Mouse (Mus musculus) adrenal gland, adult 8-10 months (tissue): ENCODE results near the gene Pitpna. TPM values are rescaled to one million over a fixed set of nuclear protein-coding genes. Genes with fewer than 3 reads are reported as not detected.

Experiments used
- DNase-seq: peaks from one replicate; pipeline ENCODE4 v3.0.0; 2022
- total RNA-seq, 4 experiments: library from RNA; stranded (reverse); gene quantifications; 2 replicates each; pipeline ENCODE4 v1.2.4; 2022

Pitpna gene
- total RNA-seq, 4 experiments from 2014 or later, result 172 to 186 (median 176) TPM

DNA sequence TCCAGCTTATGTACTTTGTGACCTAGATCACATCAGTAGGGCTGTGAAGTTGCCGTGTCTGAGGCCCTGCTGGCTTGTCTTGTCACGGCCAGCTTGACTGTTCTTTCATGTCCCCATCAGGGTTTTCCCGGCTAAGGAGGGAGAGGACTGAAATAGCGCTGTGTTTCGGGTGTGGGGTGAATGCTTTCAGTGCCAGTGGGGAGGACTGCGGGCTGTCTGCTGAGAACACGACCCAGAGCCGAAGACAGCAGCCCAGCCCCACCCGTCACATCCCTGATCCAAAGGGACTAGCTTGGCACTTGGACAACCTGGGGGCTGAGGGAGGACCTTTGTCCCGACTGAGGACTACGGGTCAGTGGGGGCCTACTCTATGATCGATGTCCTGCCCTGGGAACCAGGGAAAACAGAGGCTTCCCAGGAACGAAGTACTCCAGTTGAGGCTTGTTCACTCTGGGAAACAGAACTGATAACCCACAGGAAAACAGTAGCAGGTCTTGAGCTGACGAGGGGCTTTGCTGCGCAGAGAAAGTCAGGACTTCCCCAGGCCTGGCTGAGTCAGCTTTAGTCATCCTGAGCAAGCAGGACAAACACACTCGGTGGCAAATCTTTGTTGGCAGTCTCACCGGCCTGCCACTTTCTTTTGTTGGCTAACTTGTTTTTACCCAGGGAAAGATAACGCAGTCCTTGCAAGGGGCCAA is 23.9 kb upstream of the Pitpna start:
- DNase-seq, result peak; percentile 73

DNA sequence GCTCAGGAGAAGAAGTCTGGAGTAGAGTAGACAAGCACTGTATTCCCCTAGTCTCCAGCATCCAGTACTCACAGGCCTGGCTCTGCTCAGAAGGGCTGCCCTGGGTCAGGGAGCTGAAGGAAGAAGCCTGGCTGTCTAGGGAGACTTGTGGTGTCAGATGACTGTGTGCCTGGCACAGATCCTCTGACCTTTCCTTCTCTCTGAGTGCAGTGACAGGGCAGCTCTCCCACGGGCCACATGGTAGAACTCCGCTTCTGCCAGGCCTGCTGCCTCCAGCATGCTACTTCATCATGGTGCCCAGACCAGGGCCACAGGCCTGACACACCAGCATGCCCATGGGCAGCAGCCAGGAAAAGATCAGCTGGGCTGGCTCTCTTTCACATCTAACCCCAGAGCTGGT is 22.0 kb upstream of the Pitpna start:
- DNase-seq, result peak; percentile 88

DNA sequence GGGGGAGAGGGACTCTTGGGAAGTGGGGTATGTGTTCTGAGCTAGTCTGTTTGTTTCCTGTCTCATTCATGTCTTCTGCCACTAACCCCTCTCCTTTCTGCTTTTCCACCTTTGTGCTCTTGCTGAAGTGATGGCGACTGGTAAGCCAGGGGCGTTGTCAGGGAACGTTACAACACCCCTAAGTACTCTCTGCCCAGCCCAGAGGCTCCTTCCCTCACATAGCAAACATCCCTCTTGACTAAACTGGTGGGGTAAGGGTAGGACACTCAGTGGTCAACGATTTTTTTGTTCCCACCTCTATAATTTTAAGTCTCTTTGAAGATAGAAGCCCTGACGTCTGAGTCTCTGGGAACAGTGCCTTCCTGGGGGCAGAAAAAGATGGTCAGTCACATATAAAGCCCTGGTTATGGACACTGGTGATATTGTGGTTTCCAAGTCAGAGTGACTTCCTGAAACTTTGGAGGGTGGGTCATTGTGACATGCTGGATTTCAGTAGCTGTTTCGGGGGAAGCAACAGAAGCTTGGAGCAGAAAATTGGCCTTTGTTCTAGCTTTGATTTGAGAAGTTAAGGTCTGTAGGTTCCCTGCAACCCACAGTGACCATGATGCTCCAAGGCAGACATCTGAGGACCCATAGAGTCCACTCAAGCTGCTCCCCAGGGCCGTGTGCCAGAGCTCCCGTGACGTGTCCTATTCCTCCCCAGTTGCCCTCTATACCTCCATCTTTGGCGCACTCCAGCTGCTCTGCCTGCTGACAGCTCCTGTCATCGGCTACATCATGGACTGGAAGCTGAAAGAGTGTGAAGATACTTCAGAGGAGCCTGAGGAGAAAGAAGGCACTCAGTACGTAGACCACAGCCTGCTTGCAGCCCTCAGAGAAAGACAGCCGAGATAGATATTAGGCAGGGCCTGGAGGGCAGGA is 21.4 kb upstream of the Pitpna start:
- no peak for DNase-seq

DNA sequence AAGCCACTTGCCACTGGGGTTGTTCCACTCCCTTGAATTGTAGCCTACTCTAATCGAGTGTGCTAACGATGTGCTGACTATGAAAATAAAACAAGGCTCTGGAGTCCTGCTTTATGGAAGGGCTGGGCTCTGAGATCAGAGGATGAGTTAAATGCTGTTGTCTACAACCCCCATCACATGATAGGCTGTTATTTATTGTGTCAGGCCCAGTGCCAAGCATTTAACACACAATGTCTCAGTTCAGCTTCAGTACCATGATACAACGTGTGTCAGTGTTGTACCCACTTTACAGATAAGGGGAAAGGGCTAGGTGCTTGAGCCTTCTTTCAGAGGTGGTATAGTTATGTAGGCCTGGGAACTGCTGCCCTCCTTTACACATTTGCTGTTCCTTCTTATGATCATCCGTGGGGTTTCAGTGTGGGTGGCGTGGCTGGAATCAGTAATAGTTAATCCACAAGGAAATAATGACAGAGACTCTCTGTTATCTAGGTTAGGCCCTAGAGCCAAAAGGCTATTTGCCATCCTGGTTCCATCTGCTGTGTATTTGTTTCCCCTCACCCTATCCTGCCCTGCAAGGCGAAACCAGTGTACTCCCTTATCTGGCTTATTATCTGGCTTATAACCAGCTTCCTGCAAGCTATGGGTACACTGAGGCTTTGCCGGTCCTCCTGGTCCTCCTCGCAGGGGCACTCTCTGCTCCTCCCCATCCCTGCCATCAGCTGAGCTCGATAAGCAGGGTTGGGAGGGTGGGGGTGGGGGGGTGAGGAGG is 20.4 kb upstream of the Pitpna start:
- no peak for DNase-seq

DNA sequence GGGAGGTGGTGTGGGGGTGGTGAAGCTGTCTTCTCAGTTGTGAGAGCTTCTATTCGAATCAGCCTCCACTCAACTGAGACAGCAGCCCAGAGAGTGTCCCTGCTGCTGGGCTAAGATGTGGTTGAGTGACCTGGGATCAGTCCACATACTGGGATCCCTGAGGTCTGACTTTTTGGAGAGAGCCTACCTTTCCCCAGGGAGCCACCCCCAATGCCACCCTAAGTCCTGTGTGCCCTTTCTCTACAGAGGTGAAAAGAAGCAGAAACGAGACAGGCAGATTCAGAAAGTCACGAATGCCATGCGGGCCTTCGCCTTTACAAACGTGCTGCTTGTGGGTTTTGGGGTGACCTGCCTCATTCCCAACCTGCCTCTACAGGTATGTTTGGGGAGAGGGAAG is 19.8 kb upstream of the Pitpna start:
- no peak for DNase-seq

DNA sequence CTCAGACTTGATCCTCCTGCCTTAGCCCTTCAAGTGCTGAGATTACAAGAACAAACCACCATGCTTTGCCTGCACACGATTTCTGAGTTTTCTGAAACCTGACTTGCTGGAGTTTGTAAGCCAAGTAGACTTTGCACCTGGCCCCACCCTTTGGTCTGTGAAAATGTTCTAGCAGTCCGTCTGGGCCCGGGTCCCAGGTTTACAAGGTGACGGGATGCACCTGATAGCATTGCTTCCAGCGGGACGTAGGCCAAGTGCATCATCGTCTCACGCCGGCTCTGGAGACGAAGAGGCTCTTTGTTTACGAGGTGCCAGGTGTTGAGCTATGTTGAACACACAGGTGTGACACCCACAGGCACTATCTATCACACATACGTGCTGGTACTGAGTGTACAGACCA is 18.9 kb upstream of the Pitpna start:
- DNase-seq, result no peak

DNA sequence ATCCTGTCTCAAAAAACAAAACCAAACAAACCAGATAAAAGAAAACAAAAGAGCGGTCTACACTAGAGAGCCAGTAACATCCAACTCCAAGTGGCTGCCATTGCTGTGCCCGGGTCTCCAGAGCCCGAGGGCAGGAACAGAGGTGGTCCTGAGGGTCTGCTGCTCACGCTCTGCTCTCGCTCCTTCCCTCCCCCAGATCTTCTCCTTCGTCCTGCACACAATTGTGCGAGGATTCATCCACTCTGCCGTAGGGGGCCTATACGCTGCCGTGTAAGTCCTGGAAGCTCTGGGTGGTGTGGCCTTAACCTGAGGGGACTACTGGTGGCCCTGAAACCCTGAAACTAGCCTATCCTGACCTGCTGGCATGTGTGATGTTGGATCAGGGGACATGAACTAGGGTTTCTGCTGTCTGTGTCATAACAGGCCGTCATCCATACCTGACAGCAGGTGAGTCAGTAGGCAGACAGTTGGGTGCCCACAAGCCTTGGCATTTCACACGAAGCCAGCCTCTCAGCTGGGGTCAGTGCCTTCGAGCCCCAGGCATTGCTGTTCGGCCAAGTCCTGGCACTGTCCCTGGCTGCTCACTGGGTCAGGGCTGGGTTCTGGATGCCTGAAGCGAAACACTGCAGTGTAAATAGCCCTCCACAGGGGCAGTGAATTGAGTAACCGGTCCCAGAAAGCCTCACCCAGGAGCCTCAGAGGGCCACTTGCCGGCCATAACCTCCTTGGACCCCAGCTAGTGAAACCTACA is 17.3 kb upstream of the Pitpna start:
- no peak for DNase-seq

DNA sequence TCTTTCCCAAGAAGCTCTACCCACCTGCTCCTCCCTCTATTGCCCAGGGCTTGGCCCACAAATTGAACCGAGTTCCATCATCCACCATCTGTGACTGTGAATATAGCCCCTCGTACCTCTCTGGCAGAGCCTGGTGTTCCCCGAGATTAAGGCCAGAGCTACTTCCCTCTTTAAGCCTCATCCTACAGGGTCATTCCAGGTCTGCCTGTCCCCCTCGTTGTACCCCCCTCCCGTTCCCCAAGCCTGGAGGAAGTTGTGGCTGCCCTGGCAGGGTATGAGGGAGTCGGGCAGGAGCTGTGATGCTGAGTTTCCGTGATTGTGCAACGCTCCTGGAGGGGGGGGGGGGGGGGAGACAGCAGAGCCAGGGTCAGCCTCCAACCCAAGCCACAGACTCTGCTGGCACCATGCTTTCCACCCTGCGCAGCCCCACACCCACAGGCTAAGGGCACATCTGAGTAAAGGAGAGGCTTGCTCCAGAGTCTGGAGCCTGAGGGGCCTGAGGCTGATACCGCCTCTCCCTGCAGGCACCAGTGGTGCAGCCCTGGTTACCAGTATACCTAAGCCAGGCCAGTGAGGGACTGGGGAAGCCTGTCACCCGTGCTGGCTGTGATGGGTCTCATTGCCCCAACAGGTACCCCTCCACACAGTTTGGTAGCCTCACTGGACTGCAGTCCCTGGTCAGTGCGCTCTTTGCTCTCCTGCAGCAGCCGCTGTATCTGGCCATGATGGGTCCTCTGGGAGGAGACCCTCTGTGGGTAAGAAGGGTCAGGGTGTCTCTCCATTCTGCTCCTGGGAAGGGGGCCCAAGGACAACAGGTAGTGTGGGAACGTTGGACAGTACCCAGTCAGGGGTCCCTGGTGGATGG is 16.5 kb upstream of the Pitpna start:
- no peak for DNase-seq

DNA sequence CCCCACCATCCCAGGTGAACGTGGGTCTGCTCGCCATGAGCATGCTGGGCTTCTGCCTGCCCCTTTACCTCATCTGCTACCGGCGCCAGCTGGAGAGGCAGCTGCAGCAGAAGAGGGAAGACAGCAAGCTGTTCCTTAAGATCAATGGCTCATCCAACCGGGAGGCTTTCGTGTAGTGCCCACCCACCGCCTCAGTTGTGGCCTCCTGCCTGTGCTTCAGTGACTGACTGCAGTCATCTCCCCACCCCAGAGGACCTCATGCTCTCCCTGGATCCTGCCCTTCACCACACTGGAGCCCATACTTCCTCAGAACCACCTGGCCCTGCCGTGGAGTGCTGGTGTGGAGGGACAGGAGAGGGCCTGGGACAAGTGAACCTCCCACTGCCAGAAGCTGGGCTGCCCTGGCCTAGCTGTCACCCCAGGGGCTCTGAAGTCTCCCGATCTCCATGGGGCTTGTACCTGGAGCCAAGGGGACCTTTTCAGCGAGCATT is 15.6 kb upstream of the Pitpna start:
- DNase-seq, result no peak

DNA sequence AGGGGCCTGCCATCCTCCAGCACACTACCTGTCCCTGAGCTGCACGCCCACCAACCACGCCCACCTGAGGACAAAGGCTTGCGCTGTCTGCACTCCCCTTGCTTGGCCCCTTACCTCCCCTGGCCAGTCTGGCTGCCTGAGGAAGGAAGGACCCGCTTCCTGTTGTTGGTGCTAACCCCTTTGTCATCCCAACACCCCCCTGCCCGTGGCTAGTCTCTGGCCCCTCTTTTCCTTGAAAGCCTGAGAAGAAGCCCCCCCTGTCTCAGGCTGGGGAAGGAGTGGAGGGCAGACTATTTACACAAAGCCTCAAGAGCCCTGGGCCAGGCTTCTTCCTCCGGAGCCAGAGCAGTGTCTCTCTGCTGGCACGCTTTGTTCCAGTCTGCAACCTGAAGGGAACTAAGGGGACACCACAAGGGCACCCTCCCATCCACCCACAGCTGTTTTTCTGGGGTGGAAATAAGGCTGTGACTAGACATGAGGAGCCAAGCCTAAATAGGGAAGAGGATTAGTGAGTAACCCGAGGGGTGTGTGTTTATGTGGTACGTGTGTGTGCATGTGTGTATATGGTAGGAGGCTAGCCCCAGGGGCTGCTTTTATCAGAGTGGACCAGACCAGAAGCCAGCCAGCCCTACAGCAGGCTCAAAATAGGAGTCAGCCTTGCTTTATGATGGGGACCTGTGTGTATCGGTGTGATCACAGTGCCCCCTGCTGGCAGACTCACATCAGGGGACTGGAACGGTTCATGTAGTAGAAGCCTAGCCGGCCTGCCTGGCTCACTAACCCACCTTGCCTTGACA is 14.8 kb upstream of the Pitpna start:
- peak; percentile 89 for DNase-seq

DNA sequence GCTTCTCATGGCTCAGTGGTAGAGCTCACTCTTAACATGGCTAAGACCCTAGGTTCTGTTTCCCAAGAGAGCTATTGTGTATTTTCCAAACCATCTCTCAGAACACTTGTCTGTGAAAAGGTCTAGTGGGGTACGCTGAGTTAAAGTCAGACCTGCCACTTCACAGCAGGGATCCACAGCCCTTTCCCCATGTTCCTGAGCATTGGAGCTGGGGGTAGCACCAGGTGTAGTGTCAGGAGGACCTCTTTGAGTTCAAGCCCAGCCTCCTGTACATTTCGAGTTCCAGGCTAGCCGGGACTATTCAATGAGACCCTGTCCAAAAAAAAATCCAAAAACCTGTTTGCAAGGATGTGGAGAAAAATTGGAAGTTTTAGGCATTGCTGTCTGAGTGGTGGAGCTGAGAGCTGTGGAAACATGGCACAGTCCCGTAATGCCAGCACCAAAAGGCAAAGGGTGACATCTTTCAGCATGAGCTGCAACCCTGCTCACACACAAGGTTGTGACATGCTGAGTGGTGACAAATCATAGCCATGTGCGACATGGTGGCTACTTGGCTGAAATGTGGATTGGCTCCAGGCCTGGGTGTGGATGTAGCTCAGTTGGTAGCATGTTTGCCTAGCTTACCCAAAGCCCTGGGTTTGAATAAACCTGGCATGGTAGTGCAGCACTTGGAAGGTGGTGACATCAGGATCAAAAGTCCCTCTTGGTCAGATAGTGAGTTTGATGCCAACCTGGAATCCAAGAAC is 13.3 kb upstream of the Pitpna start:
- no peak for DNase-seq

DNA sequence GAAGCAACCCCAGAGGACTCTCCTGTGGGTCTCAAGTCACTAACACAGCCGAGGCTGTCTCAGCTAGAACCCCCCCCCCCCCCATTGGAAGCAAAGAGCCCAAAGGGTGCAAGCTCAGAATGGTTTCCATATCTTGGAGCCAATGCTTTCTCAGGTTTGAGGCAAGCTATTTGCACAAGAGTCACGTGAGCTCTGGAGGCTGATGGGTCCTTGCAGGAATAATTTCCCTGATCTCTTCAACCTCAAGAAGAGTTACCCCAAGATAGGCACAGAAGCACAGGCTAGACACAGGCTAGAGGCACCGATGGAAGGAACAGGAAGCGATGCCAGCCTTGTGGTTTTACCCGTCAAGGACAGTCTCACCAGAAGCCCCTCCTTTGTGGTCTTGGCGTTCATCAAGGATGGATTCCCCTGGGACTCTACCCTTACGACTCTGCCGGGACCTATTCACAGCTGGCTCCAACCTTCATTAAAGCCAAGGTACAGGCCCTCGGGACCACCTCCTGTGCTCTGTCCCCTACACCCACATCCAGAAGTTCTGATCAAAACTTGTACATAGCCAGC is 12.3 kb upstream of the Pitpna start:
- no peak for DNase-seq

DNA sequence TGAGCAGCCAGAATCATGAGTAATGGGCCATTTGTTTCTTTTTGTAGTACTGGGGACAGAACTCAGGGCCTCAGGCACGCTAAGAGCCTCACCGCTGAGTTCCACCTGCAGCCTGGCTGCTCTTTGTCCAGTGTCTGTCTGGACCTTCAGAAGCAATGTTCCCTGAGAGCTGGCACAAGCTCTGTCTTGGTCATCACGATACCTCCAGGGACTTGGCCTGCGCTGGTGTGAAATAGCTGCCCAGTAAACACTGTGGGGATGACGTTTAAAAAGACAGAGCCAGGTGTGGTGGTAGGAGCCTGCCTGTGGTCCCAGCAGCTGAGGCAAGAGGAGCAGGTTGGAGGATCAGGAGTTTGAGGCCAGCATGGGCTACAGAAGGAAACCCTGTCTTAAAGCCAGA is 9.3 kb upstream of the Pitpna start:
- DNase-seq, result no peak

DNA sequence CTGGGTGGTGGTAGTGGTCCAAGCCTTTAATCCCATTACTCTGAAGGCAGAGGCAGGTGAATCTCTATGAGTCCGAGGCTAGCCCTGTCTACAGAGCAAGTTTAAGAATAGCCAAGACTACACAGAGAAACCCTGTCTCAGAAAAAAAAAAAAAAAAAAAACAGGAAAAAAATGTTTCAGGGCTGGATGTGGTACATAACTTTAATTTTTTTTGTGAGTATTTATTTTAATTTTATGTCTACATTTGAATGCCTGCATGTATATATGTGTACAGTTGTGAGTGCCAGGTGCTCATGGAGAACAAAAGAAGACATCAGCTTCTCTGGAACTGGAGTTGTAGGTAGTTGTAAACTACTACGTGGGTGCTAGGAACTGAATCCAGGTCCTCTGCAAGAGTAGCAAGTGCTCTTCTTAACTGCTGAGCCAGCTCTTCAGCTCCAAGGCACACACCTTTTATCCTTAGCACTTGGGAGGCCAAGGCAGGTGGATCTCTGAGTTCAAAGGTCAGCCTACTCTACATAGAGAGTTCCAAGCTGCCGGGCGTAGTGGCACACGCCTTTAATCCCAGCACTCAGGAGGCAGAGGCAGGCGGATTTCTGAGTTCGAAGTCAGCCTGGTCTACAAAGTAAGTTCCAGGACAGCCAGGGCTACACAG is 6.3 kb upstream of the Pitpna start:
- no peak for DNase-seq

DNA sequence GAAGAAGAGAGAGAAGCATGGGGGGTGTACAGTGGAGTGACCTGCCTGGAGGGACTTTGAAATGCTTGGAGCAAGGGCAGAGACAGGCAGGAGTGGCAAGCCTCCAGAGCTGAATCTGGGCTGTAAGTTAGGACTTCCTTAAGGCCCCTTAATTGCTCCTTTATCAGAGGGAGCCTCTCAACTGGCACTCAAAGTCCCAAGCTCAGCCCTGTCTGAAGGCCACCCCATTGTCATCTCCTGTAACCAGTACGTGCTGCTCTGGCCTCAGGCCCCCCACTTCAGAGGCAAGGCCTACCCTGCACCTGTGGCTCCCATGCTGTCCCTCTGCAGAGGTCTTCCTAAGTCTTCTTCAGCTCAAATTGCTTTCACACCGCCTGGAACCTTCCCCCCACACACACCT is 4.4 kb upstream of the Pitpna start:
- DNase-seq, result no peak

DNA sequence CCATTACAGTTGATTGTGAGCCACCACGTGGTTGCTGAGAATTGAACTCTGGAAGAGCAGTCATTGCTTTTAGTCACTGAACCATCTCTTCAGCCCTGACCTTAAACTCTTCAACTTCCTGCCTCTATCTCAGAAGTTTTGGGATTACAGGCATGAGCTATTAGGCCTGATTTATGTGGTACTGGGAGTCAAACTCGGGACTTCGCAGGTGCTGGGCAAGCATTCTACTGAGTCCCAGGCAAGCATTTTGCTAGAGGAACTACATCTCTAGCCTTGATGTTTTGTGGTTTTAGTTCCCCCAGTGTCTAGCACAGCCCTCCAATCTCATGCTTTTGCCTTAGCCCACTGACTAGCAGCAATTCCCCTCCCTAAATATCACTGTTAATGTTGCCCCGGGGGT is 2.8 kb upstream of the Pitpna start:
- DNase-seq, result no peak

DNA sequence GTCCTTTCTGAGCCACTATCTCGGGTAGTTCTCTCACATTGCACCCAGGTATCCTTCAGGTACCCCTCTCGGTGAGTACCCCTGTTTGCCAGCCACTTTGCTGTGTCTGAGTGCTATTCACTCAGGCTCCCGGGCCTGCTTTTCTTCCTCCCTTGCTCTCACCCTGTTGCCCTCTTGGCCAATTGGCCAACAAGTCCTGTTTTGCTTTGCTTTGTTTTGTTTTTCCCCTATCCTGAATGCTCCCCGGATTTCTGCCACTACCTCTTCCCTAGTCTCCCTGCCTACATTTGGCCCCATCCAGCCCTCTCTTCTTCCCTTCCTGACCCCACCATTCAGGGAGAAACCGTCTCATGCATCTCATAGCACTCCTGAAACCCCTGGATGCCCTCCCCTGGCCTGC is 1.9 kb upstream of the Pitpna start:
- DNase-seq, result no peak

DNA sequence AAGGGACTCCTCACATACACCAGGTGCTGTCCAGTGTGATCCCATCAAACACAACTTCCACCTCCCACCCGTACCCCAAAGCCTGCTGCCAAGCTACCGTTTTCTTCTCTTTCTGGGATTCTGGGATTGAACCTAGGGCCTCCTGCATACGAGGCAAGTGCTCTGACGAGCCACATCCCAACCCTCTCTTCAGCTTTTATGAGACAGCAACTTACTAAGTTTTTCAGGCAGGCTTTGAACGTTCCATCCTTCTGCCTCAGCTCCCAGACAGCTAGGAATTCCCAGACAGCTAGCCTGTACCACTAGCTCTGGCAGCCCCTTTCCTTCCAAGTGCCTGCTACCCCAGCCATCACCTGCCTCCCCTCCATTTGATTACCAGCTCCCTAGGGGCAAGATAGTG is 934 bp upstream of the Pitpna start:
- no peak for DNase-seq
